Mouse (Mus musculus) small intestine, adult 2 months (tissue): ENCODE measurements around the gene Prcd.

Experiments used
- CTCF ChIP-seq: fragments of 200-500 bp; IDR thresholded peaks from 2 replicates; pipeline ENCODE4 v1.5.1; 2012; ENCODE audit warnings: low read depth, mild to moderate bottlenecking, control low read depth, inconsistent platforms, low read length, moderate library complexity, mixed read lengths; ENCODE audit not compliant: insufficient replicate concordance, insufficient read length; ENCODE audit errors: extremely low read depth
- POLR2A ChIP-seq: fragments of 200-500 bp; IDR thresholded peaks from 2 replicates; pipeline ENCODE4 v1.6.1; 2012; ENCODE audit warnings: low read depth, mild to moderate bottlenecking, control low read depth, inconsistent platforms, low read length, moderate library complexity

GRCm38 (mm10) chr11:116618666-116619065 is 34.7 kb upstream of the Prcd start:
- TF ChIP-seq POLR2A (no peak), CTCF (no peak)
